ENCODE assay signal across 12 mouse cellular contexts in genomic region chr10:116534278-116534677, GRCm38 (mm10). TPM values are rescaled to one million over a fixed set of nuclear protein-coding genes. Genes with fewer than 3 reads are reported as not detected.
A peak's percentile ranks its signal among the peaks of the same experiment; 100 is the strongest.
DNase-seq lines count a peak whose midpoint lies in the region; ATAC-seq and TF ChIP-seq lines count a peak whose summit lies in the region.
"Had no signal": no experiment of that assay in that cellular context is flagged by ENCODE, and none has a peak within 500 bp of the region (broad histone marks: within the 10 kb centered on the region; RNA-seq: fewer than 3 reads in every experiment).

No protein-coding gene starts in this region.

- H3K27me3 ChIP-seq in forebrain, postnatal 0 days (ENCODE audit: insufficient read depth, low read length) = no peaks in the 10 kb centered on the region
- H3K27me3 ChIP-seq in midbrain, embryonic 13.5 days = no peaks in the 10 kb centered on the region
- H3K27me3 ChIP-seq: lung, embryonic 15.5 days; Patski had no signal

- H3K9me3 ChIP-seq in forebrain, postnatal 0 days (ENCODE audit: low read length) = no peaks in the 10 kb centered on the region
- no peaks in the 10 kb centered on the region for H3K9me3 ChIP-seq in midbrain, embryonic 13.5 days
- H3K9me3 ChIP-seq: lung, embryonic 15.5 days had no signal

- peaks cover 6% of the 10 kb centered on the region for H3K4me1 ChIP-seq in forebrain, postnatal 0 days (ENCODE audit: insufficient read depth)
- H3K4me1 ChIP-seq in midbrain, embryonic 13.5 days (replicated peaks) = peaks cover 29% of the 10 kb centered on the region

- TF ChIP-seq CTCF in forebrain, postnatal 0 days (IDR thresholded peaks at IDR 0.05; ENCODE audit: low read depth) = no peak

- H3K4me2 ChIP-seq in forebrain, postnatal 0 days (ENCODE audit: low read depth) = no peak overlapping the region
- H3K4me2 ChIP-seq in midbrain, embryonic 13.5 days (replicated peaks) = no peak overlapping the region
- H3K4me2 ChIP-seq: lung, embryonic 15.5 days had no signal

- DNase-seq in gastrocnemius, postnatal 10 days = peak; percentile 2
- DNase-seq in gastrocnemius, postnatal 36 days = no peak
- DNase-seq in ZHBTc4 (ENCODE audit: low read depth, low spot score) = peak; percentile 51
- peak; percentile 47 for DNase-seq in forebrain, postnatal 0 days
- no peak for DNase-seq in ovary, postnatal 14 days (ENCODE audit: low spot score)
- DNase-seq in heart, postnatal 4 days = no peak
- no peak for DNase-seq in gastrocnemius, adult 8-10 months (ENCODE audit: low spot score in 2 of 2)
- DNase-seq: heart, adult 18-20 months; kidney, adult 11 months had no signal

- H3K9ac ChIP-seq in forebrain, postnatal 0 days = no peak overlapping the region
- H3K9ac ChIP-seq in midbrain, embryonic 13.5 days (replicated peaks) = peak overlapping the region; percentile 36; the same call in 1 of the 2 replicates
- H3K9ac ChIP-seq: lung, embryonic 15.5 days had no signal

- H3K4me3 ChIP-seq in forebrain, postnatal 0 days (ENCODE audit: low read depth, low read length) = no peak overlapping the region
- no peak overlapping the region for H3K4me3 ChIP-seq in midbrain, embryonic 13.5 days (replicated peaks)
- H3K4me3 ChIP-seq: lung, embryonic 15.5 days had no signal

- no peaks in the 10 kb centered on the region for H3K36me3 ChIP-seq in forebrain, postnatal 0 days (ENCODE audit: insufficient read depth)
- H3K36me3 ChIP-seq in midbrain, embryonic 13.5 days = no peaks in the 10 kb centered on the region
- H3K36me3 ChIP-seq: lung, embryonic 15.5 days had no signal

- 3% methylated on average over 3 of the region's 3 CpGs for WGBS in forebrain, postnatal 0 days
- 6% methylated on average over 3 of the region's 3 CpGs for WGBS in midbrain, embryonic 13.5 days

- H3K27ac ChIP-seq in forebrain, postnatal 0 days (ENCODE audit: low read depth, low read length) = peak overlapping the region; percentile 48; the same call in 1 of the 2 replicates
- no peak overlapping the region for H3K27ac ChIP-seq in midbrain, embryonic 13.5 days
- H3K27ac ChIP-seq: lung, embryonic 15.5 days had no signal

- intact Hi-C loops in gastrocnemius, postnatal 36 days (cut with DNase I) = no loop called here

- peak; percentile 71 for ATAC-seq in forebrain, postnatal 0 days
- no peak for ATAC-seq in midbrain, embryonic 13.5 days
- ATAC-seq: Patski had no signal

RNA-seq across cellular contexts. Expression of gene Cnot2, which starts 47.0 kb away (rescaled TPM):
- total RNA-seq in gastrocnemius, postnatal 10 days (2021) = 10 to 100 TPM; 45.9 to 48.1 TPM
- 10 to 100 TPM; 27.6 to 30.5 TPM for total RNA-seq in gastrocnemius, postnatal 36 days (2021)
- 96.5 and 111 TPM in 2 replicates for total RNA-seq in forebrain, postnatal 0 days (2014; rRNA removed)
- polyA plus RNA-seq in forebrain, postnatal 0 days (2015; fragmentation: Nextera tagmentation; extraction: Ambion mirVana) = 72.5 and 75.8 TPM in 2 replicates
- polyA plus RNA-seq in midbrain, embryonic 13.5 days (2015; fragmentation: Nextera tagmentation; extraction: Ambion mirVana) = 111 and 117 TPM in 2 replicates
- total RNA-seq in heart, postnatal 4 days (2021) = 10 to 100 TPM; 60.3 to 66.9 TPM
- 10 to 100 TPM; 24.7 to 28.5 (median 27.5) TPM for total RNA-seq in gastrocnemius, adult 8-10 months (2022)

Comparison
In these comparisons a context has a peak if more than half of its experiments do, and no peak if none do; other contexts are left out.
1. DNase-seq: peak in gastrocnemius, postnatal 10 days (single experiment), ZHBTc4 (single experiment) and forebrain, postnatal 0 days (single experiment); none in gastrocnemius, postnatal 36 days (0 of 2), ovary, postnatal 14 days (single experiment), heart, postnatal 4 days (single experiment) and gastrocnemius, adult 8-10 months (0 of 2).